Mouse (Mus musculus): Measurements from ENCODE around the gene Retreg3. TPM values are rescaled to one million over a fixed set of nuclear protein-coding genes. Genes with fewer than 3 reads are reported as not detected.

The Retreg3 gene
- polyA plus RNA-seq, 1 experiment from 2014 or later = 14.0 TPM

GRCm38 (mm10) chr11:101082208-101083082, 37.2 kb downstream of the Retreg3 start, which contains the start of gene Coasy:
TSS of gene Coasy (plus strand) at chr11:101082565.
- DNase-seq (ENCODE audit: low spot score) = peak; percentile 96
- Histone ChIP-seq H3K4me1 (ENCODE audit: control insufficient read depth, insufficient read depth, low read length) (peaks cover 17% of the 10 kb centered on the region), H3K9ac (ENCODE audit: low read length) (peak within 1 kb of the TSS; percentile 91), H3K4me3 (ENCODE audit: low read depth, low read length) (peak within 1 kb of the TSS; percentile 84), H3K27ac (ENCODE audit: low read depth, low read length) (peak within 1 kb of the TSS; percentile 76), H3K9me3 (replicated peaks; ENCODE audit: control insufficient read depth, low read length) (no peaks in the 10 kb centered on the region), H3K27me3 (replicated peaks; ENCODE audit: control insufficient read depth, insufficient read depth, low read length) (peaks cover 40% of the 10 kb centered on the region), H3K36me3 (ENCODE audit: control insufficient read depth, insufficient read depth, low read length) (peaks cover 6% of the 10 kb centered on the region; the same call in 1 of the 2 replicates), H3K4me2 (ENCODE audit: low read length) (peak within 1 kb of the TSS; percentile 99)
- WGBS = under 1% methylated on average over 51 of the region's 51 CpGs
- ATAC-seq = peak; percentile 91

DNA sequence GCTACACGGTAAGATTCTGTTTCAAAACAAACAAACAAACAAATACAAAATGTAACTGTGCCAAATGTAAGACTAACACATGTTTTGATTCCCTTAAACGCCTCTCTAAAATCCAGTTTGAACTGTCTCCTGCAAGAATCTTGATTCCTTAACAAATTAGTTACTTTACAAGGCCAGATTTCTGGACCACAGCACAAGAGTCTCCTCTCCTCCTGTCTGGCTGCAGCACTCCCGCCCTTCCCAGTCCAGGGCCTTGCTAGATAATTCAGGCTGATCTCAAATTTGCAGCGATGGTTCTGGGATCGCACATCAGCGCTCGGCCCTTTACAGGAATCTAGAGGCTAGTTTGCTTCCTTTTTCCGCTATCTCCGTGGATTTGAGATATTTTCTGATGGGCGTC, 38.0 kb downstream of the Retreg3 start:
- Histone ChIP-seq H3K4me1 (ENCODE audit: control insufficient read depth, insufficient read depth, low read length) (peaks cover 16% of the 10 kb centered on the region), H3K4me3 (ENCODE audit: low read depth, low read length) (peak overlapping the region; percentile 84), H3K9ac (ENCODE audit: low read length) (peak overlapping the region; percentile 59), H3K27ac (ENCODE audit: low read depth, low read length) (peak overlapping the region; percentile 76; the same call in 1 of the 2 replicates), H3K9me3 (replicated peaks; ENCODE audit: control insufficient read depth, low read length) (no peaks in the 10 kb centered on the region), H3K27me3 (replicated peaks; ENCODE audit: control insufficient read depth, insufficient read depth, low read length) (peaks cover 44% of the 10 kb centered on the region), H3K36me3 (ENCODE audit: control insufficient read depth, insufficient read depth, low read length) (peaks cover 6% of the 10 kb centered on the region; the same call in 1 of the 2 replicates), H3K4me2 (ENCODE audit: low read length) (peak overlapping the region; percentile 99)
- 5% methylated on average over 10 of the region's 10 CpGs for WGBS
- ATAC-seq (no peak), DNase-seq (ENCODE audit: low spot score) (no peak)

DNA sequence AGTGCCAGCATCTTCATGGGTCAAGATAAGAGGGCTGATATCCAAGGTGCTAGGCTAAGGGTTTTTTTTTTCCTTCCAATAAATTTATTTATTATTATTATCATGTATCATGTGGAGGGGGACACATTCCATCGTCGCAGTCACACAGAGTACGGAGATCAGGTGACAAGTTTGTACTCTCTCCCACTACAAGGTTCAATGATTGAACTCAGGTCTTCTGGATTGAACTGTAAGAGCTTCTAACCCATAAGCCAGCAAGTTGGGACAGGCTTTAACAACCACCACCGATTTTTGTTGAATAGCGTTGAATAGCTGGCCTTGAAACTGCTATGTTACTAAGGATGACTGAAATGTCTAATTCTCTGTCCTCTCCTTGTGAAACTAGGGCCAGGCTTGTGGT, 39.3 kb downstream of the Retreg3 start:
- DNase-seq (ENCODE audit: low spot score) = no peak
- peaks cover 44% of the 10 kb centered on the region for H3K27me3 ChIP-seq (replicated peaks; ENCODE audit: control insufficient read depth, insufficient read depth, low read length)
- H3K4me3 ChIP-seq (ENCODE audit: low read depth, low read length) = no peak overlapping the region
- 73% methylated on average over 5 of the region's 5 CpGs for WGBS
- no peak overlapping the region for H3K4me2 ChIP-seq (ENCODE audit: low read length)
- peaks cover 6% of the 10 kb centered on the region; the same call in 1 of the 2 replicates for H3K36me3 ChIP-seq (ENCODE audit: control insufficient read depth, insufficient read depth, low read length)
- H3K9me3 ChIP-seq (replicated peaks; ENCODE audit: control insufficient read depth, low read length) = no peaks in the 10 kb centered on the region
- peaks cover 10% of the 10 kb centered on the region for H3K4me1 ChIP-seq (ENCODE audit: control insufficient read depth, insufficient read depth, low read length)
- H3K27ac ChIP-seq (ENCODE audit: low read depth, low read length) = no peak overlapping the region
- no peak overlapping the region for H3K9ac ChIP-seq (ENCODE audit: low read length)
- ATAC-seq = no peak

DNA sequence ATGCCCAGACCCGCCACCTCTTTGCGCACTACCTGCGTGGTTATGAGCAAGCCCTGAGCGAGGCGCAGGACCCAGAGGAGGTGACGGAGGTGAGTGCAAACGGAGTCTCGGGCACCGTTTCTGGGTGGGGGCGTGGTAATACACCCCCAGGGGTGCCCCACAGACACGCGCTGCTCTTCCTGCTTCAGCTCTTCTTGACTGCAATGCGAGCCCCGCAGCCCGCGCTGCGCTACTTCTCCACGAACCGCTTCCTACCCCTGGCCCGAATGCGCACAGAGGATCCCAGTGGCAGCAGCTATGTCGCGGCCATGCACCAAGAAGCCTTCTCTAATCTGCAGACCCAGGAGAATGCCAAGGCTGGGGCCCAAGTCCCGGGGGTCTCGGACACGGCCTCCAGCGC, 39.9 kb downstream of the Retreg3 start:
- Histone ChIP-seq H3K9me3 (replicated peaks; ENCODE audit: control insufficient read depth, low read length) (no peaks in the 10 kb centered on the region), H3K36me3 (ENCODE audit: control insufficient read depth, insufficient read depth, low read length) (peaks cover 2% of the 10 kb centered on the region; the same call in 1 of the 2 replicates), H3K27me3 (replicated peaks; ENCODE audit: control insufficient read depth, insufficient read depth, low read length) (peaks cover 44% of the 10 kb centered on the region), H3K9ac (ENCODE audit: low read length) (no peak overlapping the region), H3K4me2 (ENCODE audit: low read length) (no peak overlapping the region), H3K4me3 (ENCODE audit: low read depth, low read length) (no peak overlapping the region), H3K27ac (ENCODE audit: low read depth, low read length) (no peak overlapping the region), H3K4me1 (ENCODE audit: control insufficient read depth, insufficient read depth, low read length) (peaks cover 10% of the 10 kb centered on the region)
- 2% methylated on average over 27 of the region's 27 CpGs for whole genome bisulfite sequencing
- ATAC-seq = no peak
- DNase-seq (ENCODE audit: low spot score) = no peak

GRCm38 (mm10) chr11:101078121-101078520, 41.6 kb downstream of the Retreg3 start, which contains the start of gene Hsd17b1:
TSS of gene Hsd17b1 (plus strand) at chr11:101078411.
- Histone ChIP-seq H3K4me2 (ENCODE audit: low read length) (no peak within 1 kb of the TSS), H3K9ac (ENCODE audit: low read length) (no peak within 1 kb of the TSS), H3K27me3 (replicated peaks; ENCODE audit: control insufficient read depth, insufficient read depth, low read length) (peaks cover 44% of the 10 kb centered on the region), H3K27ac (ENCODE audit: low read depth, low read length) (no peak within 1 kb of the TSS), H3K4me3 (ENCODE audit: low read depth, low read length) (no peak within 1 kb of the TSS), H3K9me3 (replicated peaks; ENCODE audit: control insufficient read depth, low read length) (no peaks in the 10 kb centered on the region), H3K4me1 (ENCODE audit: control insufficient read depth, insufficient read depth, low read length) (peaks cover 4% of the 10 kb centered on the region), H3K36me3 (ENCODE audit: control insufficient read depth, insufficient read depth, low read length) (no peaks in the 10 kb centered on the region)
- ATAC-seq (no peak), DNase-seq (ENCODE audit: low spot score) (no peak)
- 59% methylated on average over 9 of the region's 9 CpGs for WGBS

- no peak for ATAC-seq
- Histone ChIP-seq H3K9ac (ENCODE audit: low read length) (no peak overlapping the region), H3K4me2 (ENCODE audit: low read length) (no peak overlapping the region), H3K27me3 (replicated peaks; ENCODE audit: control insufficient read depth, insufficient read depth, low read length) (0 out of 2 replicates have a peak, but pooled peaks cover 2% of the 10 kb centered on the region), H3K4me1 (ENCODE audit: control insufficient read depth, insufficient read depth, low read length) (peaks cover 5% of the 10 kb centered on the region), H3K36me3 (ENCODE audit: control insufficient read depth, insufficient read depth, low read length) (no peaks in the 10 kb centered on the region), H3K9me3 (replicated peaks; ENCODE audit: control insufficient read depth, low read length) (no peaks in the 10 kb centered on the region), H3K27ac (ENCODE audit: low read depth, low read length) (no peak overlapping the region), H3K4me3 (ENCODE audit: low read depth, low read length) (no peak overlapping the region)
- WGBS = 72% methylated on average over 14 of the region's 14 CpGs
- no peak for DNase-seq (ENCODE audit: low spot score)
Measured at GRCm38 (mm10) chr11:101071810-101072428, 47.8 kb downstream of the Retreg3 start.

DNA sequence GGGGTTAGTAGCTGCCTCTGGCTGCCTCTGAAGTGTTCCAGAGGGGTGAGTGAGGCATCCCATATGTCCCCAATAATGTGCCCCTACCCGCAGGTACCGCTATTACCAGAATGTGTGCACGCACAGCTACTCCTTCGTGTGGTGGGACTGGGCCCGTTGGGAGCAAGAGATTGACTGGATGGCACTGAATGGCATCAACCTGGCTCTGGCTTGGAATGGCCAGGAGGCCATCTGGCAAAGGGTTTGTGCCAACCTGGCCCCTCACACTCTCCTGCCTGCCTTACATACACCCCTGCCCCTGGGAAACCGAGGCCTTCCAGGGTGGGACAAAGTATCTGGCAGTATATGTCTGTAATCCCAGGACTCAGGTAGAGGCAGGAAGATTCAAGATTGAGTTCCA, 48.7 kb downstream of the Retreg3 start:
- Histone ChIP-seq H3K9ac (ENCODE audit: low read length) (peak overlapping the region; percentile 86; the same call in 1 of the 2 replicates), H3K27ac (ENCODE audit: low read depth, low read length) (no peak overlapping the region), H3K9me3 (replicated peaks; ENCODE audit: control insufficient read depth, low read length) (no peaks in the 10 kb centered on the region), H3K4me3 (ENCODE audit: low read depth, low read length) (no peak overlapping the region), H3K36me3 (ENCODE audit: control insufficient read depth, insufficient read depth, low read length) (no peaks in the 10 kb centered on the region), H3K4me1 (ENCODE audit: control insufficient read depth, insufficient read depth, low read length) (peaks cover 8% of the 10 kb centered on the region), H3K27me3 (replicated peaks; ENCODE audit: control insufficient read depth, insufficient read depth, low read length) (0 out of 2 replicates have a peak, but pooled peaks cover 2% of the 10 kb centered on the region), H3K4me2 (ENCODE audit: low read length) (peak overlapping the region; percentile 98)
- DNase-seq (ENCODE audit: low spot score) = no peak
- no peak for ATAC-seq
- 69% methylated on average over 6 of the region's 6 CpGs for WGBS

DNA sequence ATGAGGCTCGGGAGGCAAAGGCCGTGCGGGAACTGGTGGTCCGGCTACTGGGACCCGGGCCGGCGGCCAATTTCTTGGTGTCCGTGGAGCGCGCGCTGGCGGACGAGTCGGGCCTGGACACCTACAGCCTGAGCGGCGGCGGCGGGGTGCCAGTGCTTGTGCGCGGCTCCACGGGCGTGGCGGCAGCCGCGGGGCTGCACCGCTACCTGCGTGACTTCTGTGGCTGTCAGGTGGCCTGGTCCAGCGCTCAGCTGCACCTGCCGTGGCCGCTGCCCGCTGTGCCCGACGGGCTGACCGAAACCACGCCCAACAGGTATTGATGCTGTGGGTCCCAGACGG, 49.5 kb downstream of the Retreg3 start:
- Histone ChIP-seq H3K4me3 (ENCODE audit: low read depth, low read length) (peak overlapping the region; percentile 86), H3K27me3 (replicated peaks; ENCODE audit: control insufficient read depth, insufficient read depth, low read length) (0 out of 2 replicates have a peak, but pooled peaks cover 2% of the 10 kb centered on the region), H3K9me3 (replicated peaks; ENCODE audit: control insufficient read depth, low read length) (no peaks in the 10 kb centered on the region), H3K27ac (ENCODE audit: low read depth, low read length) (peak overlapping the region; percentile 68), H3K9ac (ENCODE audit: low read length) (peak overlapping the region; percentile 86), H3K4me1 (ENCODE audit: control insufficient read depth, insufficient read depth, low read length) (peaks cover 8% of the 10 kb centered on the region), H3K4me2 (ENCODE audit: low read length) (peak overlapping the region; percentile 98), H3K36me3 (ENCODE audit: control insufficient read depth, insufficient read depth, low read length) (no peaks in the 10 kb centered on the region)
- ATAC-seq = peak; percentile 66
- WGBS = under 1% methylated on average over 36 of the region's 36 CpGs
- no peak for DNase-seq (ENCODE audit: low spot score)

Measured in forebrain, embryonic 14.5 days (tissue).